Mouse (Mus musculus) kidney, postnatal 0 days (tissue): ENCODE measurements around the gene Znrd1as. TPM values are rescaled to one million over a fixed set of nuclear protein-coding genes. Genes with fewer than 3 reads are reported as not detected.
A peak's percentile ranks its signal among the peaks of the same experiment; 100 is the strongest.

Experiments used
- ATAC-seq: fragments of 200-750 bp; cut with Nextera tagmentation; replicated peaks from 2 replicates; pipeline ENCODE4 v1.8.0; 2017; ENCODE audit warnings: low read depth, moderate number of reproducible peaks, moderate TSS enrichment, moderate library complexity; ENCODE audit not compliant: low FRiP score
- DNase-seq: peaks from one replicate; pipeline ENCODE4 v3.0.0-alpha.2; 2016; ENCODE audit warnings: low spot score
- H3K27ac ChIP-seq: fragments of 300-500 bp; sonication (generic); 2 replicates; pipeline ENCODE4 v1.5.1; 2014; ENCODE audit warnings: mild to moderate bottlenecking
- H3K27me3 ChIP-seq: fragments of 300-500 bp; sonication (generic); 2 replicates; pipeline ENCODE4 v1.6.1; 2014; ENCODE audit warnings: low read length, mixed read lengths; ENCODE audit not compliant: insufficient read depth
- H3K36me3 ChIP-seq: fragments of 300-500 bp; sonication (generic); 2 replicates; pipeline ENCODE4 v1.6.1; 2014; ENCODE audit warnings: low read length, mixed read lengths; ENCODE audit not compliant: insufficient read depth
- H3K4me1 ChIP-seq: fragments of 300-500 bp; sonication (generic); replicated peaks from 2 replicates; pipeline ENCODE4 v1.6.1; 2014; ENCODE audit warnings: antibody characterized with exemption, low read length, mixed read lengths; ENCODE audit not compliant: insufficient read depth
- H3K4me2 ChIP-seq: fragments of 300-500 bp; sonication (generic); 2 replicates; pipeline ENCODE4 v1.6.1; 2014; ENCODE audit warnings: mild to moderate bottlenecking, low read length, moderate library complexity, mixed read lengths
- H3K4me3 ChIP-seq: fragments of 300-500 bp; sonication (generic); replicated peaks from 2 replicates; pipeline ENCODE4 v1.5.1; 2014; ENCODE audit warnings: low read depth, low read length
- H3K9ac ChIP-seq: fragments of 300-500 bp; sonication (generic); 2 replicates; pipeline ENCODE4 v1.6.1; 2014; ENCODE audit warnings: low read depth, low read length
- H3K9me3 ChIP-seq: fragments of 300-500 bp; sonication (generic); replicated peaks from 2 replicates; pipeline ENCODE4 v1.6.1; 2016; ENCODE audit warnings: low read length, inconsistent platforms, mixed read lengths
- CTCF ChIP-seq: IDR thresholded peaks from 2 replicates; pipeline ENCODE4 v1.5.1; 2016; ENCODE audit warnings: antibody characterized with exemption, low read depth, mild to moderate bottlenecking, moderate library complexity
- WGBS: fragments of 180-500 bp; shearing (Covaris S2); extraction: QIAGEN DNeasy Blood & Tissue Kit; methylation state at CpG from one replicate; pipeline ENCODE4 v1.1.7; 2014; 5-methylcytosine and 5-hydroxymethylcytosine counted together
- polyA plus RNA-seq: library from polyadenylated mRNA; unstranded; fragments of >200 nt; fragmentation: Nextera tagmentation; extraction: Ambion mirVana; gene quantifications from 2 replicates; pipeline ENCODE4 v1.2.1, GENCODE M21; 2015

The Znrd1as gene
- polyA plus RNA-seq, 1 experiment from 2014 or later = 7.2 TPM

DNA sequence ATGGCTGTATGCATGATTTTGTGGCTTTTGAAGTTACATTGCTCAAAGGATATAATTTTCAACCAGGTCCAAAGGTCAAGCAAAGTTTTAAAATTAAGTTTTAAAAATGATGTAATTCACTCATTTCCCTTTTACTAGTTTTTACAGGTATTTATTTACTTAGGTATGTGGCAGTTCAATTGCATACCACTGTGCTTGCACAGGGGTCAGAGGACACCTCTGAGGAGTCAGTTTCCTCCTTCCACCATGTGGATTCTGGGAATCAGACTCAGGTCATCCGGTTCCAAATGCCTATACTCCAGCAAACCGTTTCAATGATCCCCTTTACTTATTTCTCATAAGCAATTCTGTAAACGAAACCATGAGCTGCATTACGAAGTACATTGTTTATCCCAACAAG, 35.7 kb upstream of the Znrd1as start:
- H3K4me3 ChIP-seq = no peak overlapping the region

DNA sequence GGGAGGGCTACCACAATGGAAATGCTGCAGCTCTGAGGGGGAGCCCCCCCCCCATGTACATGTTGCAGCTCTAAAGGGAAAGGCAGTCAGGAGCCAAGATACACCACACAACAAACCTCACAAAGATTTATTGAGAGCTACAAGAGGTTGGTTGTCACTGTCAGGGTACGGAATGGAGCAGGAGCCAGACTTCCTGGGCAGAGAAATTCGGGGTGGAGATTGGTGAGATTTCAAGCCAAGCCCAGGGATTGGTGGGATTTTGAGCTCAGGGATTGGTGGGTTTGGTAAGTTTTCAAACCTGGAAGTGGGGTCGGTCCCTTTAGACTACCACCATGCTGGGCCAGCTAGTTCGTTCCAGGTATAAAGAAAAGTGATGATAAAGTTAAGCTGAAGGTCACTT, 34.9 kb upstream of the Znrd1as start:
- no peak overlapping the region for H3K4me2 ChIP-seq
- no peaks in the 10 kb centered on the region for H3K9me3 ChIP-seq
- no peaks in the 10 kb centered on the region for H3K36me3 ChIP-seq
- no peaks in the 10 kb centered on the region for H3K27me3 ChIP-seq
- no peak overlapping the region for H3K4me3 ChIP-seq
- WGBS = 54% methylated on average over 4 of the region's 4 CpGs
- H3K9ac ChIP-seq = no peak overlapping the region
- no peaks in the 10 kb centered on the region for H3K4me1 ChIP-seq
- no peak for TF ChIP-seq CTCF
- DNase-seq (no peak), ATAC-seq (no peak)
- H3K27ac ChIP-seq = no peak overlapping the region

More for the DNA sequence above, 35.7 kb upstream of the Znrd1as start:
- DNase-seq (no peak), ATAC-seq (no peak)
- 83% methylated on average over 4 of the region's 4 CpGs for WGBS
- Histone ChIP-seq H3K4me1 (no peaks in the 10 kb centered on the region), H3K9ac (no peak overlapping the region), H3K27me3 (no peaks in the 10 kb centered on the region), H3K27ac (no peak overlapping the region), H3K9me3 (no peaks in the 10 kb centered on the region), H3K4me2 (no peak overlapping the region), H3K36me3 (no peaks in the 10 kb centered on the region)
- no peak for TF ChIP-seq CTCF

DNA sequence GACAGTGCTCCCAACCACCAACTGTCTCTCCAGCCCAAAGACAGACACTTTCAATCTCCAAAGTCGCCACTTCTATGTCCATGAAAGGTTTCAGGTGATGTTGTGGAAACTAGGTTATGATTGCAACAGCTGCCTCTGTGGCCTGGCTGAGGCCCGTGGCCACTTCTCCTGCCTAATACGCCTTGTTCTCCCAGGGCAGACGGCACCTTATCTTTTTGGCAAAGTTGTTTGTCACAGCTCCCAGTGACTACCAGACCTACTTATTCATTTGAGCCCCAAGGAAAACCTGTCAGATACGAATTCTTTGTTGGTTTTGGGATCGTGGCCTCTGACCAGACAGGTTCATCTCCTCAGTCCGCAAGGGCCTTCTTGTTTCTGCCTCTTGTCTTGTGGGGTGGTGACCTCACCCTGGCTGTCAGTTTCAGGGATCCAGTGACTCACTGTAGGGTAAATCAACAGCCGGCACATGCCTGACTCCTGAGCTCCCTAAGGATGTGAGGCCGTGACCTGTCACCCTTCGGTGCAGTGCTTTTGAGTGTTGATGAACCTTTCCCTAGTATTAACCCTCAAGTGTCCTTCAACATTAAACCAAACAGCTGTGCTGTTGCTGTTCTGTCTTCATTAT, 30.8 kb upstream of the Znrd1as start:
- Histone ChIP-seq H3K9me3 (no peaks in the 10 kb centered on the region), H3K4me3 (no peak overlapping the region), H3K27ac (no peak overlapping the region), H3K36me3 (no peaks in the 10 kb centered on the region), H3K4me2 (no peak overlapping the region), H3K4me1 (no peaks in the 10 kb centered on the region), H3K27me3 (no peaks in the 10 kb centered on the region), H3K9ac (no peak overlapping the region)
- TF ChIP-seq CTCF = no peak
- no peak for ATAC-seq
- WGBS = 39% methylated on average over 10 of the region's 10 CpGs
- no peak for DNase-seq

DNA sequence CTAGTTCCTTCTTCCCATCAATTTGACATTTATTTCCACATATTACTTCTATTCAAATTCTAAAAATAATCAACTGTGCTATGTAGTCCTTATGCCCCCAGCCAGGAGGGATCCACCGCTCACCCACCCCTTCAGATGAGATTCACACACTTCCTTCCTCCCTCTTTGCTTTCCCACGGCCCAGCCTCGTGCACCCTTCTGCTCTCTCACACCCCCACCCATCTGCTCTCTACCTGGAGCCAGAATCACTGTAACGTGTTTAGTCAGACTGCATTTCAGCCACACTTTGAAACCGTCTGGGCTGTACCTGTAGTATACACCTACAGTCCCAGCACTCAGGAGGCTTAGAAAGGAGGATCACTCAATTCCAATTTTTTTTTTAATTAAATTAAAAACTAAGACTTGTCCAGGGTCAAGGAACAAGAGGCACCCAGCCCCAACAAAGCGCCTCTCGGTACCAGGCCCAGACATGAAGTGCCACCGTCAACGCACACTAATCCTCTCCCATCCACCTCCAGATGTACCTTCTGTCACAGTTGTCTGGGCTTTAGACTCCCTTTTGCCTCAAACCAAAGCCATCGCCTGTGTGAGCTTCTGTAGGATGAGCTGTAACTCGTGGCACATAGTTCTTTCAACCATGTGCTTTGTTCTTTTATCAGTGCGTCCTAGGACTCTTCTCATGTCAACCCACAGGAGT, 29.0 kb upstream of the Znrd1as start:
- Histone ChIP-seq H3K36me3 (no peaks in the 10 kb centered on the region), H3K4me2 (no peak overlapping the region), H3K9me3 (no peaks in the 10 kb centered on the region), H3K4me1 (no peaks in the 10 kb centered on the region), H3K4me3 (no peak overlapping the region), H3K27ac (no peak overlapping the region), H3K9ac (no peak overlapping the region), H3K27me3 (no peaks in the 10 kb centered on the region)
- TF ChIP-seq CTCF = no peak
- DNase-seq (no peak), ATAC-seq (no peak)
- WGBS = 71% methylated on average over 12 of the region's 12 CpGs

DNA sequence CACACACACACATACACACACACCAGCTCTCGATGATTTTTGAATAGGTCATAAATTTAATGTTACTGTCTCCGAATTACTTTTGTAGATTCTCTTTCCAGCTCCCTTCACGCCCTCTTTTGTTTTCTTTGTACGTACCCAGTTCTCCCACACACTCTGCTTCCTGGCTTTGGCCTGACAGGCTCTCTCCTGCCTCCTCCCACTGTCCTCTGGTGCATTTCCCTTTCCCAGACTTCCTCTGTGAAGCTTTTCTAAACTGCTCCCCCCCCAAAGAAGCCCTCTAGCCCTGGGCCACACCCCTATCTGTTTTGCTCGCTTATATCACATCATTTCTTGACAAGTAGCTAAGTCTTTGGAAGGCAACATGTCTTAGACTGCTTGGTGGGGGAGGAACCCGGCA, 28.2 kb upstream of the Znrd1as start:
- ATAC-seq = no peak
- WGBS = 28% methylated on average over 6 of the region's 6 CpGs

DNA sequence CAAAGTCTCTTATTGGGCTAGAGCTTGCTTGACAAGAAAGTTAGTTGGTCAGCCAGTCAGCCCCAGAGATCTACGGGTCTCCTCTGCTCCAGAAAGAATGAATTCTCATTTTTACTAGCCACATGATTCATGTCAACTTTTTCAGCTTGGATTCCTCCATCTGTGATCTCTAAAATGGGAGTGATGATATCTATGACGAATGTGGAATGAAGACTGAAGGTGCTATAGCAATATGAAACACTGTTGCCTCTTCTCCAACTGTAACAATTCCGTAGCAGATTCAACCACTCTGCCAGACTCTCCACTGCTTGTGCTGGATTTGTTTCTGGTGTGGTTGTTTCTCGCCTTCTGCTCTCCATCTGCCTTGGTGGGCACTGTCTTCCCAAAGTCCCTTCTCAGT, 27.3 kb upstream of the Znrd1as start:
- Histone ChIP-seq H3K9ac (no peak overlapping the region), H3K36me3 (no peaks in the 10 kb centered on the region), H3K27ac (no peak overlapping the region), H3K4me3 (no peak overlapping the region), H3K27me3 (no peaks in the 10 kb centered on the region), H3K4me2 (no peak overlapping the region), H3K9me3 (no peaks in the 10 kb centered on the region), H3K4me1 (no peaks in the 10 kb centered on the region)
- no peak for DNase-seq
- no peak for ATAC-seq
- 81% methylated on average over 4 of the region's 4 CpGs for WGBS
- TF ChIP-seq CTCF = no peak

More for the DNA sequence above, 28.2 kb upstream of the Znrd1as start:
- Histone ChIP-seq H3K9me3 (no peaks in the 10 kb centered on the region), H3K4me1 (no peaks in the 10 kb centered on the region), H3K9ac (no peak overlapping the region), H3K27me3 (no peaks in the 10 kb centered on the region), H3K4me3 (no peak overlapping the region), H3K27ac (no peak overlapping the region), H3K36me3 (no peaks in the 10 kb centered on the region), H3K4me2 (no peak overlapping the region)
- TF ChIP-seq CTCF = no peak
- peak; percentile 47 for DNase-seq

DNA sequence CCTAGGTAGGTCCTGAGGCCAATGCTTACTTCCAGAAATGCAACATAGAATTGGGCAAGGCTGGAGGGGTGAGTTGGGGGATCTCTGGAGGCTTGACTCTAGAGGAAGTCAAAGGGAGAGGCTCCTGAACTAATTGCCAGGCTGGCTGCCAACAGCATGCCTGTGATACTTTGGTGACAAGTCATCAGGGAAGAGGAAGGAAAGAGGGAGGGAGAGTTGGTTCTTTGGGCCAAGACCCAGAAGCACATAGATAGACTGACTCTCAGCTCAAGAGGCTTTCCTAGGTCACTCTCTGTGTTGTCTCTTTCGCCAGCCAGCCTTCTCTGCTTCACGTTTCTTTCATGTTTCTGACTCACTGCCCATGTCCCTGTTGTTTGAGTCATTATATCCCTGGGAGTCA, 26.6 kb upstream of the Znrd1as start:
- ATAC-seq = no peak

More for the DNA sequence above, 26.6 kb upstream of the Znrd1as start:
- no peak overlapping the region for H3K4me2 ChIP-seq
- WGBS = 74% methylated on average over 2 of the region's 2 CpGs
- no peaks in the 10 kb centered on the region for H3K36me3 ChIP-seq
- H3K4me1 ChIP-seq = no peaks in the 10 kb centered on the region
- DNase-seq = no peak
- H3K9me3 ChIP-seq = no peaks in the 10 kb centered on the region
- H3K27ac ChIP-seq = no peak overlapping the region
- no peaks in the 10 kb centered on the region for H3K27me3 ChIP-seq
- H3K4me3 ChIP-seq = no peak overlapping the region
- no peak for TF ChIP-seq CTCF
- no peak overlapping the region for H3K9ac ChIP-seq
